Mouse (Mus musculus) left cerebral cortex, postnatal 25 days (tissue): ENCODE measurements around the gene Frmd4b. TPM values are rescaled to one million over a fixed set of nuclear protein-coding genes. Genes with fewer than 3 reads are reported as not detected.
"Not testable (repeated sequence)": the region's sequence is repeated elsewhere in the genome, so short reads cannot be mapped to it uniquely, and the experiment has no call there.

Experiments
- DNase-seq, 2 experiments: peaks; one replicate each; pipeline ENCODE4 v3.0.0; 2022; ENCODE audit warnings: low spot score in 2 of 2, mixed read lengths in 1 of 2
- intact Hi-C: fragments of 180-260 bp; cut with DNase I; formaldehyde crosslinking; loops from one replicate; pipeline ENCODE4 v1.15.1; 2025
- total RNA-seq, 2 experiments: library from RNA; stranded (reverse); gene quantifications; 2 replicates each; pipeline ENCODE4 v1.2.3; 2021

The Frmd4b gene
- total RNA-seq, 2 experiments from 2014 or later, result 16.4 to 17.6 TPM

DNA sequence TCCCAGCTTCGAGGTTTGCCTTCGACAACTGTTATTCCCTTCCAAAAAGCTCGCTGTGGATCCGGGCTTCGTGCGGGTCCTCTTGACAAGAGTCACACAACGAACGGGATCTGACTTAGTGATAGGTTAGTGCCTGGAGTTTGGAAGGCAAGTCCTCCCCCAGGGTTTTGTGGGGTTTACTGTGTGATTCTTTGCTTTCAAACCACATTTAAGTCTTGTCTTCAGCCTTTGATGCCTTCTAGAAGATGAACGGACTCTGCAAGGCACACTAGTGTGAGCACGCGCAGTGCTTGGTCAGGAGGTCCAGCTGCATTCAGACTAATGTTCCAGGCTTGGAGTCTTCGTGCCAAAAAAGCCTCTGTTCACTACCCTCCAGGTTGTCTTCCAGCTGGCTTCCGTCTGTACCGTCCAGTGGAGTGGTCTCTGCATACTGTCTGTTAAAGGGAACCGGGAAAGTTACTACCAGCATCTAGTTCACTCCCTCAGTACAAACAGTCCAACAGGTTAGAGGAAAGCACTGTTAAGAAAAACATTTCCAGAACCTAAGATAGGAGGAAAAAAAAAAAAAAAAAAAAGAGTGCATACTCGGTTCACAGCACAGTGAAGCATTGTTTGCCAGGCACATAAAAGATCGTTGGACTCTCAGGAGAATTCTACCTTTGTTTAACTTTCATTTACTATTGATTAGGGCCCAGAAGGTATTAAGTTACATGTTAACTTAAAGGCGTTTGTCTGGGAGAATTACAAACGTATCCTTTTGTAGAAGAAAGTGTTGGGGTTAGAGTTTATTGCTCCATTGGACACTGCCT, 329.1 kb downstream of the Frmd4b start:
- no peak for DNase-seq
- intact Hi-C loops, result no loop called here

DNA sequence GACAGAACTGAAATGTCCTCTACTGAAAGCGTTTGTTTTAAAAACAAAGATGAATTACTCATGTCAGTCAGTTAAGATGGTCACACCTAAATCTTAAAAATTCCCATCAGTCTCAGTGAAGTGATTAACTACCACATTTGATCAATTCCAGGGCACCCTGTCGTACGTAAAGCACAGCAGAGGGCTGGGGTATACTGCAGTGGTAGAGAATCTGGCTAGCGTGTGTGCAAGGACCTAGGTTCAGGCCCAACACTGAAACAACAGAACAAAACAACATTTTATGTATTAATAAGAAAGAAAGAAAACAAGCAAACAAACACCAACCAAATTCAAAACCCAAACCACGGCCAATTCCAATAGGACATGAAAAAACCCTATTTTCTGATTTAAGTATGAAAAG, 331.0 kb downstream of the Frmd4b start:
- intact Hi-C loops, result no loop called here

DNA sequence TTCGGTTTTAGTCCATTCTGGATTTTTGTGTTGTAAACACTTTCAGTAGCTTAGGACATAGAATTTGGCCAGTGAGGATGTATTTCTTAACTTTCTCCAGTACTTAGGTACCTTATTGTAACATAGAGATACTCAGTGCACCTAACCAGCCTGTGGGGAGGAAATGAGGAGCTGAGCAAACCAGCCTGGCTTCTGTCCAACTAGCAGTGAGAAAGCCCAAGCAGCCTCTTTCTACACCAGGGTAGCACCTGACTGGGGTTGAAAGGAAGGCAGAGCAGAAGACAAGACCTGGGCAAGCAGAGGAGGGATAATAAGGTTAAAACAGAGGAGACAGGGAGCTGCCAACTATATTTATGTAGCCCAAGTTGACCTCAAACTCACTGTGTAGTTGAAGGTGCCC, 333.7 kb downstream of the Frmd4b start:
- DNase-seq, result no peak
- intact Hi-C loops, result no loop called here

More for the DNA sequence above, 331.0 kb downstream of the Frmd4b start:
- no peak for DNase-seq

DNA sequence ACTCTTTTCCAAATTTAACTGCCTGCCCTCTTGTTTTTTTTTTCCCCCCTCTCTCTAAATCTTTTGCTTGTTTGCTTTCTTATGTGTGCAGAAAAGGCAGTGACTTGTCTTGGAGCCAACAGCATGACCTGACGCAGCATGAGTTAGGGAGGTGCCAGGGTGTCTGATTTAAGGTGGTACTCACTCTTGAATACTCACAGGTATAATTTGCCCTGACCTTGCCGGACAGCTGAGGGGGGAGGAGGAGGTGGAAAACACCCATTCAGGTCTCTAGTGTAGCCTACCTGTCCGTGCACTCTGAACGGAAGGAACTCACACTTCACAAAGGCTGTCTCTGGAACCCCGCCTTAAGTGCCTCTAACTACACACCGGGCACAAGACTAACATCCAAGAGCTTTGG, 338.5 kb downstream of the Frmd4b start:
- no peak for DNase-seq
- intact Hi-C loops, result loop anchor here (1.0 to 10.0 kb wide), 4 partner anchors 135 to 716 kb away; no protein-coding TSS in a partner anchor

DNA sequence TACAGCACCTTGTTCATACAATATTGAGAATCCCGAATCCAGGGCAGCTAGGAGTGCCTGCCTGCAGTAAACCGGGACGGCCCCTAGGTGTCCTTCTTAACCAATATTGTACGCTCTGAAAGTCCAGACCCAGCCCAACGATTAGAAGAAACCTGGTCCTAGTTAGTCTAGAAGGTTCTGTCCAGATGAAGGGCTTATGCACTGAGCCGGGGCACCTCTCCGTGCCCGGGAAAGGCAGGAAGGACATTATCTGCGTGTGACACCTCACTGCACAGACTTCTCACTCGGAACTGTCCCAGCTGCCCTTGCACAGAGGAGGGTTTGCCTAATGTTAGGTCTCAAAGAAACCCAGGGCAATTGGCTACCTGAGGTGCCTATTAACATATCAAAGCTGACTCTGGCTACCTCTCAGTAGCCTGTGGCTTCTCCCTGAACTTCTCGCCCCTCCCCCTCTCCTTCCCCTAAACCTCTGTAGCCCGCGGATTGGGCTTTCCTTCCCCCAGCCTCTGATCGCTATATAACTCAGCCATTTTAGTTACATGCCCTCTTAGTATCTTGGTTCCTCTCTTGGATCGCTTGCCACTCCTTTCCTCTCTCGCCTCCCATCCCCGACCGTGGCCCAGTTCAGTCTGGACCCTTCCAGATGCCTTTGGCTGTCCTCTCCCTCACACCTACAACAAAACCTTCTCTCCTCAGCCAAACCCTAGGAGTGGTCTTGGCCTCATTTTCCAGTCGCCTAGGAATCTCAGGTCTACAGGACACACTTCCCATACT, 339.1 kb downstream of the Frmd4b start:
- intact Hi-C loops, result loop anchor here (1.0 to 10.0 kb wide), 4 partner anchors 136 to 717 kb away; no protein-coding TSS in a partner anchor
- peak; percentile 78 to 84 for DNase-seq

DNA sequence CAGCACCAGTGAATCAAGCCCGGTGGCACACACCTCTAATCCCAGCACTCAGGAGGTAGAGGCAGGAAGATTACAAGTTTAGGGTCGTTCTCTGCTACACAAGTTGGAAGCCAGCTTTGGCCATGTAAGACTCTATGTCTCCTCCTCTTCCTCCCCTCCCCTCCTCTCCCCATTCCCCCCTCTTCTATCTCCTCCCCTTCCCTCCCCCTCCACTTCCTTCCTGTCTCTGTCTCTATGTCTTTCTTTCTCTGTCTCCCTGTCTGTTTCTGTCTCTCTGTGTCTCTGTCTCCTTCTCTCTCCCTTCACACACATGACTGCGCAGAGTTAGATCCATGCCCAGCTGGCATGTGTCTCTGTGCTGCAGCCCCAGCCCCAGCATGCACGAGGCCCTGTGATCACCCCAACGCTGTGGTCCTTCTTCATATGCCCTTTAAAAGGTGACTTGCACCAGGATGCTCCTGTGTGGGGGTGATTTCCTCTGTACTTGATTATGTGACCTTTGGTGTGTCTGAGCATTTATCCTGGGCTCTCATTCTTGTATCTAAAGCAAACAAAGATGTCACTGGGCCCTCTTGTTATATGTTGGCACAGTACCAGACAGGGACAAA, 340.3 kb downstream of the Frmd4b start:
- DNase-seq, result no peak
- intact Hi-C loops, result loop anchor here (5.0 to 10.0 kb wide), 2 partner anchors 460 to 718 kb away; no protein-coding TSS in a partner anchor

DNA sequence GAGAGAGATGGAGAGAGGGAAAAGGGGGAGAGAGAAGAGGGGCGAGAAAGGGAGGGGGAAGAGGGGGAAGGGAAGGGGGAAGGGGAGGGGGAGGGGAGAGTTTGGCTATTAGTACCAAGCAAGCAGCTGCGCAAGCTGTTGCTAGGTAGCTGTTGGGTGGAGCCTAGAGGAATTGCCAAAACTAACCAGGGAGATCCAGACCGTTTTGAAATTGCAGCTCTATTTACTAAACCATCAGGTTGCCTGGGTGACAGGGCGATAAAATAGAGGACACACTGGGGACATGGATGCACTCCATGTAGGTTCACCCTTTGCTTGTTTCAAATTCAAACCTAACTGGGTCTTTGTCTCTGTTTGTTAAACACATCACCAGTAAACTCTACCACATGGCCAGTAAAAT, 341.0 kb downstream of the Frmd4b start:
- intact Hi-C loops, result loop anchor here (5.0 to 10.0 kb wide), 2 partner anchors 461 to 718 kb away; no protein-coding TSS in a partner anchor
- DNase-seq, result no peak

DNA sequence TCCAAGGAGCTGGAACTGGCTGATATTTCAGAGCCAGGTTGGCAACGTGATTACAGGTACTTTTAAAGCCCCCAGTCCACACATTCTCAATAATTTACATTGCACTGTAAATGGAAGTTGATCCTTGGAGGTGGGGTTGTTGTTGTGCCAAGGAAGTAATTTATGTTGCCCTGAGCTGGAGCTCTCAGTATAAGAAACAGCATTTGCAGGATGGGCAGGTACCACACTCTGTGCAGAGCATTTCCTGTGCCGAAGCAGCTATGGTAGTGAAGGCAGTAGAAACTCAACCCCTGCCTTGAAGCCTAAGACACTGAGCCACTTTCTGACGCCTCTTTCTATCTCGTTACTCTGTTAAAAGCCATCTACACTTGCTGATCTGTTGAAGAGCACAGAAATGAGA, 341.6 kb downstream of the Frmd4b start:
- intact Hi-C loops, result loop anchor here (5.0 to 10.0 kb wide), 2 partner anchors 462 to 719 kb away; no protein-coding TSS in a partner anchor

DNA sequence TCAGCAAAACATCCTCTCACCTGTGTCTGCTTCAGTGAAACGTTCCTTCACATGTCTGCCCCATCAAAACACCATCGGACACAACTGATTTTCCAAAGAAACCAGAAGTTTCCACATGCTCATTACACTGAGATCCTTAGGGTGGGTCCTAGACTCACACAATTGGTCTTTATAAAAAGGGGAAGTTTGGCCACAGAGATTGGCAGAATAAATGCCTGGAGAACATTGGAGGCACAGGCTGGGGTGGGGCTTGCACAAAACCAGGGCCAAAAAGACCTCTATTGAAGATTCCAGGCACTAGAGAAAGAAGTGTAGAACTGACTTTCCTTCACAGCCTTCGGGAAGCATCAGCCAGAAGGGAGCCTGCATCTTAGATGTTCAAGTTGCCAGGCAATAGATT, 343.6 kb downstream of the Frmd4b start:
- no peak for DNase-seq

More for the DNA sequence above, 341.6 kb downstream of the Frmd4b start:
- DNase-seq, result no peak

DNA sequence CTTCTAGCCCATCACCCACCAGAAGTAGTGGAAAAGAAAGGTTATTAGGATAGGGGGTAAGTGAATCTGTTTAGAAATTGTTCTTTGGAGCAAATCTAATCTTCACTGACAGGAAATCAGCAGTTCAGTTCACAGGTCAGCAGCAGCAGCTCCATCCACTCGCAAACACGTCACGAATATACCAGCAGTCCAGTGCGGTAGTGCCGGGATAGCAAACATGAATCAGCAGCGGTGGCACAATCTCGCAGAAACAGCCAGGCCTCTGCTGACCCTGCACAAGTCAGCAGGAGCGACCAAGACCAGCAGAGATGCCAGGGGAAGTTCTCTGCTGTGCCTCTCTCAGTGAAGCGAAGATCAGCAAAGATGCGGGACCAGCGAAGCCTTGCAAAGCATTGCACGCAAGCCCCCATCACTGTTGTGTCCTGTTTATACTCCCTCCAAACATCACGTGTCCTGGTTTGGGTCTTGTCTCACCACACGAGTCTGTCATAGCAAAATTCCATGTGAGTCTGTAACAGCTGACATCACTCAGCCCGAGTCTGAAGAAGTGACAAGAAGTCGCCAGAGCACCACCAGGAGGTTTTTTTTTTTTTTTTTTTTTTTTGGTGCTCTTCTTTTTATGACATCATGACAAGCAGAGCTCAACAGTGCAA, 344.2 kb downstream of the Frmd4b start:
- DNase-seq, result no peak
- intact Hi-C loops, result loop anchor here (10.0 kb wide), 1 partner anchor 722 kb away; no protein-coding TSS in a partner anchor

More for the DNA sequence above, 343.6 kb downstream of the Frmd4b start:
- intact Hi-C loops, result loop anchor here (10.0 kb wide), 1 partner anchor 721 kb away; no protein-coding TSS in a partner anchor

DNA sequence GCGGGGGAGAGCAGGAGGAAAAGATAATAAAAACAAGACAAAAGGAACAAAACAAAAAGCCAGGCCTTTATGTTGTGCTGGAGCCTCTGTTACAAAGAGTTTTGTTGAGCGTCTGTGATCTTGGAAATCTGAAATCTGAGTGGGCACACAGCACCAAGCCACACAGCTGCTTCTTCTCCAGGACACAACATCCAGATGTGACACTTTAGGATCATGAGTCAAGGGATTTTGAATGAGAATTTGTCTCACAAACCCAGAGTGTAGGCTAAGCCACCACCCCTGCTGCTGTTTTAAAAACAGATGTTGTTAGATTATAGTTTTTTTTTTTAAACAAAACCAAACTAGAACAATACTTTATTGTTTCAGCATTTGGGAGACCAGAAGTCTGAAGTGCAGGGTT, 345.0 kb downstream of the Frmd4b start:
- DNase-seq, result no peak
- intact Hi-C loops, result loop anchor here (10.0 kb wide), 1 partner anchor 722 kb away; no protein-coding TSS in a partner anchor

DNA sequence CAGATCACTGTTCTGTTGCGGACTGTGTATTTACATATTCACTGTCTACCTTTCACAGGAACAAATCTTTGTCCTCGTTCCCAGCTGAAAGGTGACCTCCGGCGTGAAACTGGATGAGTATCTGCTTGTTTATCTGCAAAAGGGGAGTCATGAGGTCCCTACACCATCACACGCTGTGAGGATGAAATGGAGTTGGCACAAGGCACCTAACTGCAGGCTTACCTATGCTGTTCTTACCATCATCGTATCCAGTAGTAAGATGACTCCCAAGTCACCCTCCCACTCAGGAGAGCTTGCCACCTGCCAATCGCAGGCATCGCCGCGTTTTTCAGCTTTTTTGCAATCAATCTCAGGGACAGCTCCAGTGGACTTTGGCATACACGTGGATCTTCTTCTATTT, 347.7 kb downstream of the Frmd4b start:
- DNase-seq, result no peak

DNA sequence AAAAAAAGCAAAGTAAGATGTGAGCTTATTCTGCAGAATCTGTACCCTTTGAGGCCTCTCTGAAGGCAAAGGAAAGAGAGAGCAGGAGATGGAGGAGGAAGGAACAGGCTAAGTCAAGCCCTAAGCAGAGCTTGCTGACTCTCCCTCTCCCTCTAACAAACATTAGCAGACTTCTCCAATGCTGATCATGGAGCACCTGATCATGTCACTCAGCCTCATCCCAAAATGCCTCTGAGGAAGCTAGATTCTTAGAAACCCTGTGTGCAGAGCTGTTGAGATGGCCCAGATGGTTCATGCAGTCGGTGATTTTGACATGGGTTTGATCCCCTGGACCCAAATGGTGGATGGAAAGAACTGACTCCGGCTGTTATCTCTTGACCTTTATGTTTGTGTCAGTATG, 350.2 kb downstream of the Frmd4b start:
- intact Hi-C loops, result no loop called here
- DNase-seq, result no peak

More for the DNA sequence above, 347.7 kb downstream of the Frmd4b start:
- intact Hi-C loops, result no loop called here

DNA sequence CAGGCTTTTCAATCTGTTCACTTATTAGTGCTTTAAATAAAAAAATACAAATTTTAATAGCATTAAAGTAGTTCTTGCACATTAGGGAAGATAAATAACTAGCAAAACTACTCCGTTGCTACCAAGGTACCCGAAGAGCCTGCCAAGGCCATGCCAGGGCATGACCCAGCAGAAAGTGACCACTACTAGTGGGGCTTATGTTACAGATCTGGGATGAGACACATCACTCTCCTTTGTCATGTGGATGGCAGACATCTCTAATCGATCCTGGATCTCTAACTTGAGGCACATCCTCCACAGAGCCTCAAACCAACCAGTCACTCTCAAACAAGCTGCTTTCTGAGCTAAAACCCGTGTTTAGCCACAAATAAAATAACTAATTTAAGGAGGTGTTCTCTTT, 350.7 kb downstream of the Frmd4b start:
- intact Hi-C loops, result no loop called here
- DNase-seq, result no peak

DNA sequence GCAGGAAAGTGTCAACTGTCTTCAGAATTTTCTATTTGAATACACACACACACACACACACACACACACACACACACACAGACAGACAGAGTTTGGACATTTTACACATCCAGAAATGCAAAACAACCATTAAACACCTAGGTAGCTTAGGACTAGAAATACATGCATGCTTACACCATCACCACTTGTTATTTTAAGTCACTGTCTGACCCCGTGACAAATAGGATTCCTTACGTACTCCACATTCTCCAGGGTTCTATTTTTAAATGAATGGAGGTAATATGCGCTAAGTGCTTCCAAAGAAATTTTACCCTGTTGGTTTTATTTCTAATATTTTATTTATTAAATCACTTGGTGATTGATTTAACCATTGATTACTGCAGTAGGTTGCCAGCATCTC, 351.6 kb downstream of the Frmd4b start:
- intact Hi-C loops, result no loop called here

DNA sequence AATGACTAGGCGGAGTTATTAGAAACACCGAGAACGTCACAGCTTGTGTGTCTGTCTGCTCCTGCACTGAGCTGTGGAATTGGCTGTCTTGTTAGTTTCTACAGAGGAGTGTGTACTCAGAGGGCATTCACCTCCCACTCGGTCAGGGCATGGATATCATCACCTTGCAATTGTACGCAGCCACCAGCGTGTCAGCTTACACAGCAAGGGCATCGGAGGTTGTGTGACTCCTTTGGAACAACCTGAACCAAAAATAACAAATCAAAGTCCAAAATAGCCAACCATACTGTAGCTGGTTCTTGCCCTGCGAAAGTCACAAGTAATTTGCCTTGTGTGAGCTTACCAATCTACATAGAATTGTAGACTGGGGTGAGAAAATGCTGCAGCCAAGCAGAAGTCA, 352.1 kb downstream of the Frmd4b start:
- DNase-seq, result no peak
- intact Hi-C loops, result no loop called here

More for the DNA sequence above, 351.6 kb downstream of the Frmd4b start:
- no peak for DNase-seq

DNA sequence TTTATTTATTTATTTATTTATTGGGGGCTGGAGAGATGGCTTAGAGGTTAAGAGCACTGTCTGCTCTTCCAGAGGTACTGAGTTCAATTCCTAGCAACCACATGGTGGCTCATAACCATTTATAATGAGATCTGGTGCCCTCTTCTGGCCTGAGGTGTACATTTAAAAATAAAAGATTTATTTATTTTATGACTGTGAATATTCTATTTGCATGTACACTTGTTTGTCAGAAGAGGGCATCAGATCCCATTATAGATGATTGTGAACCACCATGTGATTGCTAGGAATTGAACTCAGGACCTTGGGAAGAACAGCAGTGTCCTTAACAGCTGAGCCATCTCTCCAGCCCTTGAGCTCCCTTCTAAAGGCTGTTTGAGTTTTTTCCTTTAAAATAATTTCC, 353.6 kb downstream of the Frmd4b start:
- intact Hi-C loops, DNase-seq: not testable (repeated sequence)

DNA sequence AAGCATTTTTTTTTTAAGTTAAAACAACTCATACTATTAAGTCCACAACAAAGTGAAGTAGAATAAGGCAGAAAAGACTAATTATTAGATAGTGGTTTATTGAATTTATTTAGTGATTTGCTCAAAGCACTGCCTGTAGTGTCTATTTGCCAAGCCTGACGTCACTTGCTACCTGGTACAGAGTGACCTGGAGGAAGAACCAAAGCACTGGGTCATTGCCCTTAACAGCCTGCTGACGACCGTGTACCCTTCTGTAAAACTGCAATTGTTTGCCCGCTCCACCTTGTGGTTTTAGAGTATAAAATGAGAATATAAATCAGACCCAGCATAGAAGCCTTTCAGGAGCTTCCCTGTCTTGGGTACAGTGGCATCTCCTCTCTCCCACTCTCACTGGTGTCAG, 355.1 kb downstream of the Frmd4b start:
- intact Hi-C loops, result no loop called here
- no peak for DNase-seq

DNA sequence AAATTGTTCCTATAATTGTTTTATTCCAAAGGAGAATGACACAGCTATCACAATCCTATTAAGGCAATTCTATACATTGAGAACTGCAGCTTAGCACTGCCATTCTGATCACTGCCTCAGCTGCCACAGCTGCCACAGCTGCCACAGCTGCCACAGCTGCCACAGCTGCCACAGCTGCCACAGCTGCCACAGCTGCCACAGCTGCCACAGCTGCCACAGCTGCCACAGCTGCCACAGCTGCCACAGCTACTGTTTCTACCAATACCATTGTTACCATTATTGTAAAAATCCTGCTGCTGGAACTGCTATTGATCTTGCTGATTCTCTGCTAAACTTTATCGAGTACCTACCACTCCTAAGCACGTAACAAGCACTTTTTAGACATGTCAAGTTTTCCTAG, 357.4 kb downstream of the Frmd4b start:
- DNase-seq, intact Hi-C loops: not testable (repeated sequence)
